8 mouse cellular contexts compared by ENCODE assay signal in the genomic region with DNA sequence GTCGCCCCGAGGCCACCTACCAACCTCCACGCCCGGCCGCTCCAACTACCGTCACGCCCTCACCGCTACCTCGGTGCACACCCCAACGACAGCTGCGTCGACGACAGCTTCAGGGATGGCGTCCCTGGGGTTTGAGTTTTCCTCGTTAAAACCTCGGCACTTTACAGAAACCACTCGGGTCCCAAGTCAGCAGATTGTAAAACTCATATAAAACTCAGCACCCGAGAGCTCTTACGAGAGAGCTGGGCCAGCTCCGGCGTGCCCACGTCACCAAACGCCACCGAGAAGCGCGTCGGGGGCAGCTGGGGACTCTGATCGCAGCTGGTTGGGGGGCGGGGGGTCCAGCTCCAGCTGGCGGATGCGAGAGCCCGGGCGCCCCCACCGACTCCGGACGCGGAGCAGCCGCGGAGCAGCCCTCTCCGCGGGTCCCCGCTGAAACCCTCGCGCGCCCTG. TPM values are rescaled to one million over a fixed set of nuclear protein-coding genes. Genes with fewer than 3 reads are reported as not detected.
DNase-seq lines count a peak whose midpoint lies in the region; ATAC-seq lines count a peak whose summit lies in the region.
"Not testable (repeated sequence)": the region's sequence is repeated elsewhere in the genome, so short reads cannot be mapped to it uniquely, and the experiment has no call there.

No protein-coding gene starts in this region.

- peak; percentile 80 for DNase-seq in ZHBTc4 (ENCODE audit: low read depth, low spot score)
- peak; percentile 74 for DNase-seq in embryo, embryonic 10.5 days (ENCODE audit: low spot score)
- peak; percentile 63 for DNase-seq in forelimb bud, embryonic 11.5 days (ENCODE audit: low read depth, low spot score)
- DNase-seq in hindbrain, embryonic 14.5 days (ENCODE audit: low spot score): peak; percentile 63
- peak; percentile 72 for DNase-seq in limb, embryonic 10.5 days (ENCODE audit: low spot score)
- peak; percentile 15 for DNase-seq in lung, postnatal 10 days
- peak; percentile 46 for DNase-seq in yolk sac, embryonic 10.5 days (ENCODE audit: low spot score)

- H3K36me3 ChIP-seq in hindbrain, embryonic 14.5 days (replicated peaks; ENCODE audit: control insufficient read depth, insufficient read depth); limb, embryonic 10.5 days; neural tube, embryonic 13.5 days: not testable (repeated sequence)

- WGBS in hindbrain, embryonic 14.5 days: under 1% methylated on average over 45 of the region's 45 CpGs
- whole genome bisulfite sequencing in limb, embryonic 10.5 days: under 1% methylated on average over 45 of the region's 45 CpGs
- under 1% methylated on average over 45 of the region's 45 CpGs for WGBS in neural tube, embryonic 13.5 days

- H3K9ac ChIP-seq in hindbrain, embryonic 14.5 days: peak overlapping the region; percentile 79
- H3K9ac ChIP-seq in neural tube, embryonic 13.5 days: peak overlapping the region; percentile 81

- peak overlapping the region; percentile 69 for H3K4me3 ChIP-seq in hindbrain, embryonic 14.5 days (replicated peaks; ENCODE audit: low read length)
- H3K4me3 ChIP-seq in limb, embryonic 10.5 days: peak overlapping the region; percentile 62
- peak overlapping the region; percentile 71 for H3K4me3 ChIP-seq in neural tube, embryonic 13.5 days

- H3K4me2 ChIP-seq in hindbrain, embryonic 14.5 days (replicated peaks): peak overlapping the region; percentile 74
- H3K4me2 ChIP-seq in neural tube, embryonic 13.5 days: peak overlapping the region; percentile 75

- not testable (repeated sequence) for H3K27me3 ChIP-seq in hindbrain, embryonic 14.5 days (ENCODE audit: control insufficient read depth, insufficient read depth, low read length); limb, embryonic 10.5 days (ENCODE audit: low read depth, poor library complexity, severe bottlenecking); neural tube, embryonic 13.5 days

- H3K4me1 ChIP-seq in hindbrain, embryonic 14.5 days (replicated peaks; ENCODE audit: control insufficient read depth, insufficient read depth, low read length): not testable (repeated sequence)
- H3K4me1 ChIP-seq in limb, embryonic 10.5 days: peaks cover 14% of the 10 kb centered on the region
- H3K4me1 ChIP-seq in neural tube, embryonic 13.5 days (replicated peaks): peaks cover 29% of the 10 kb centered on the region

- peak overlapping the region; percentile 75 for H3K27ac ChIP-seq in hindbrain, embryonic 14.5 days
- H3K27ac ChIP-seq in limb, embryonic 10.5 days: peak overlapping the region; percentile 85
- H3K27ac ChIP-seq in neural tube, embryonic 13.5 days (replicated peaks): peak overlapping the region; percentile 87

- ATAC-seq in hindbrain, embryonic 14.5 days (ENCODE audit: low FRiP score): peak; percentile 72
- ATAC-seq in neural tube, embryonic 13.5 days (ENCODE audit: low read depth): peak; percentile 80

- not testable (repeated sequence) for H3K9me3 ChIP-seq in hindbrain, embryonic 14.5 days (ENCODE audit: control insufficient read depth, low read length); limb, embryonic 10.5 days (replicated peaks); neural tube, embryonic 13.5 days

RNA-seq across cellular contexts. Expression of a gene that starts 46.6 kb away (rescaled TPM):
- 1,240 and 1,455 TPM in 2 replicates for polyA plus RNA-seq in hindbrain, embryonic 14.5 days (2014; fragmentation: Nextera tagmentation; extraction: Ambion mirVana)
- polyA plus RNA-seq in limb, embryonic 10.5 days (2016; fragmentation: Nextera tagmentation; extraction: Ambion mirVana): 442 and 463 TPM in 2 replicates
- polyA plus RNA-seq in neural tube, embryonic 13.5 days (2015; fragmentation: Nextera tagmentation; extraction: Ambion mirVana): 1,347 and 1,481 TPM in 2 replicates

Comparison
In these comparisons a context has a peak if more than half of its experiments do, and no peak if none do; other contexts are left out.
1. Peak in every context shown above with its lines: DNase-seq, ATAC-seq, H3K4me3 ChIP-seq and H3K27ac ChIP-seq.
2. DNase-seq: peak in every context shown above with its lines; median percentile 80 in ZHBTc4; 74 in embryo, embryonic 10.5 days; 72 in limb, embryonic 10.5 days; 63 in forelimb bud, embryonic 11.5 days; 63 in hindbrain, embryonic 14.5 days; 46 in yolk sac, embryonic 10.5 days; 15 in lung, postnatal 10 days.